Mouse (Mus musculus) common myeloid progenitor, adult 5-6 weeks (primary cell): ENCODE measurements around the gene Map7. TPM values are rescaled to one million over a fixed set of nuclear protein-coding genes. Genes with fewer than 3 reads are reported as not detected.

Experiments
- ATAC-seq: replicated peaks from 2 replicates; pipeline ENCODE4 v1.8.0; 2016; ENCODE audit warnings: low read depth, mild to moderate bottlenecking, moderate TSS enrichment, inconsistent platforms; ENCODE audit not compliant: poor library complexity, severe bottlenecking
- total RNA-seq: library from RNA; stranded (forward); fragments of 200-1000, 187-1606 nt; gene quantifications from 2 replicates; pipeline ENCODE4 v1.2.3, GENCODE M21; 2017

Gene Map7
- total RNA-seq: 47.9 and 49.1 TPM in 2 replicates

GRCm38 (mm10) chr10:20148130-20148772, at the start of gene Map7:
Map7 (plus strand) TSS chr10:20148471.
- ATAC-seq: peak; percentile 10

- ATAC-seq: no peak
Measured at GRCm38 (mm10) chr10:20101456-20101855, 46.8 kb upstream of the Map7 start.

DNA sequence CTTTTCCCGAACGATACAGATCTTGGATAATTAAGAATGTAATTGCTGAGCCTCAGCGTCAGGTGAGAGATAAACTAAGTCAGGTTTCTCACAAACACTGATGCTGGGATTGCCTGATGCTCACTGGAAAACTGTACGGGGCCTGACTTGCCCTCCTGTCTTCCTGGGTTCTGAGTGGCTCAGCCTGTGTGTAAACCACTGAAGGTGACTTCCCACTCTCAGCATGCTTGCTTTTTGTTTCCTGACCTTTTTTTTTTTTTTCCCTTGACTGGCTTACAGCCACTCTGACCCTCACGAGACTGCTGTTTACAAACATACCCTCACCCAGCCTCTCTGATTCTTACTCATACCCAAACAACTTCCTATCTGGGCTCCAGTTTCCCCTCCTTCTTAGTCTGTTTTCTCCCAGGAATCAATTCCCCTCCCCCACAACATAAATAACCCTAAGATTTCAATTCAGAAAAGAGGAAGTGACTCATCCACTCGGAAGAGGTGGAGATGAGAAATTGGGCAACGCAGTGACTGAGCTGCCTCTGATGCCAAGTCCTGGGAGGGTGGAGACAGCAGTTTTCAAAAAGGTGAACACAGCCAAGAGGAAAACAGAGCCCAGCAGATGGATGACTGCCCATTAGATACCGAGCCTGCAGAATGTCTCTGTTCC, 43.9 kb upstream of the Map7 start:
- ATAC-seq: peak; percentile 95

- ATAC-seq: no peak
Measured at GRCm38 (mm10) chr10:20105575-20105974, 42.7 kb upstream of the Map7 start.

DNA sequence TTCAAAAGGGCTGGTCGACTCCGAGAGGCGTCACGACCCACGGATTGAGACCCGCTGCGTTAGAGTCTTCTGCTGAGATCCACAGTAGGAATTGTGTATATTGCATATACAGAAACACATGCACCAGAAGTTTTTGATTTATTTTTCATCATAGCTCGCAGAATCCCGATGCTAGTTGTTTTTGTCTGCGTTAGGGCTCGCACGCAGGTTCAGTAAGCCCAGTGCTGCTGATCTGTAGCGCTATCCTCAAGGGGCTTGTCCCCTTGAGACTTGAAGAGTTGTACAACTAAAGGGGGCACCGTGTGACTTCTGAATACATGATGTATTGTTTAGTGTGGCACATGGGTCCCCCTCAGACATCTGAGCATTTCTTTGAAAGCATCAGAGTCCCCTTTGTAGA, 41.2 kb upstream of the Map7 start:
- ATAC-seq: no peak

- 0 out of 2 replicates have a peak, but pooled peaks have one; percentile 32 for ATAC-seq
Measured at GRCm38 (mm10) chr10:20111508-20111907, 36.8 kb upstream of the Map7 start.

GRCm38 (mm10) chr10:20112026-20112973, 36.0 kb upstream of the Map7 start:
- no peak for ATAC-seq

DNA sequence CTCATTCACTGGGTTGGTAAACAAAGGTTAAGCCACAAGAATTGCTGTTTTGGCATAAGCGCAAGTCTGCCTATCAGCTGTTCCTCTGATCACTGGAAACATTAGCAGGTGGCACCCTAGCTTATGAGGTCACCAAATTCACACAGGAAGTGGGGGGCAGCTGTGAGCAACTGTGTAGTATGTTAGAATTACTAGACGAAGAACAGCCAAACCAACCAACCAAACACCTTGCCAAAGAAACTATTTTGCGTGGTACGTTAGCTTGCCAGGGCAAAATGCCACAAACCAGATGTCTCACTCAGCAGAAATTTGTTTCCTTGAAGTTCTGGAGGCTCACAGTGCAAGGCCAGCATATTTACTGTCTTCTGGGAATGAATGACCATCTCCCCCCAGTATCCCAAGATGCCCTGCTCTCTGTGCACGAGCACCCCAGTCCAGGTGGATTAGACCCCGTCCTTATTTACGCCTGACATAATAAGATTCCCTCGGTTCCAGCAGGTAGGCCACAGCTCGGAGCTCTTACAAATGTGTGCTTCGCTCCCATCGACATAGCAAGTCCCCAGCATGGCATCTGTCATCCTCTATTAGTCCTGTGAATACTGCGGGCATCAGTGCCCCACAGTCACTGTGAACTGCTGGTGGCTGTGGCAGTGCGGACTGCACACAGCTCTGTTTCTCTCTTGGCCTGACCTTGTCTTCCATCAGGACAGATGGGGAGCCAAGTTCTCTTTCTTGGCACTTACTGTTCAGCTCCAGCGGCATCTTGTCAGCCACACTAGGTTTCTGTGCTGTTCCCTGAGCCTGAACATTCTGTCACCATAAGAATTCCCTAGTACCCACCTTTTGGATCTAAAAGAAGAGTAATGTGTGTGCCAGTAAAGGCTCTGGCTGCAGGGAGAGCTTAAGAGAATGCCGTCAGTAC, 28.5 kb upstream of the Map7 start:
- ATAC-seq: no peak

DNA sequence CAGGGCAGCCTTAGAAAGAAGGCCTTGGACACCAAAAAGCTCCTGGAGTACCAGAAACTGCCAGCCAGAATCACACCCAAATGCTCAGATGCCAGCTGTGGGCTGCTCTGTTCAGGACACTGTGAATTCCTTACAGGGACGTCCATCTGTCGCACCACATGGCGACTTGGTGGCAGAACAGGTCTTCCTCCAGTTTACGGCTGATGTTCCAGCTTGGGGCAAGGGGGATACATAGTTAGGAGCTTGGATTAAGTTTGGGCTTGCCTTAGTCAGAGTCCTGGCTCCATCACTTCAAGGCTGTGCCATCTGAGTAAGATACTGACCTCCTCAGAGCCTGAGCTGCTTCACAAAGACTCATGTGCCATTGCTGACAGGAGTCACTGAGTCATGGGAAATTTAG, 26.3 kb upstream of the Map7 start:
- no peak for ATAC-seq

- peak; percentile 94 for ATAC-seq
Measured at GRCm38 (mm10) chr10:20123401-20123800, 24.9 kb upstream of the Map7 start.

GRCm38 (mm10) chr10:20124576-20124975, 23.7 kb upstream of the Map7 start:
- ATAC-seq: no peak

- peak; percentile 72 for ATAC-seq
Measured at GRCm38 (mm10) chr10:20125226-20125625, 23.0 kb upstream of the Map7 start.

DNA sequence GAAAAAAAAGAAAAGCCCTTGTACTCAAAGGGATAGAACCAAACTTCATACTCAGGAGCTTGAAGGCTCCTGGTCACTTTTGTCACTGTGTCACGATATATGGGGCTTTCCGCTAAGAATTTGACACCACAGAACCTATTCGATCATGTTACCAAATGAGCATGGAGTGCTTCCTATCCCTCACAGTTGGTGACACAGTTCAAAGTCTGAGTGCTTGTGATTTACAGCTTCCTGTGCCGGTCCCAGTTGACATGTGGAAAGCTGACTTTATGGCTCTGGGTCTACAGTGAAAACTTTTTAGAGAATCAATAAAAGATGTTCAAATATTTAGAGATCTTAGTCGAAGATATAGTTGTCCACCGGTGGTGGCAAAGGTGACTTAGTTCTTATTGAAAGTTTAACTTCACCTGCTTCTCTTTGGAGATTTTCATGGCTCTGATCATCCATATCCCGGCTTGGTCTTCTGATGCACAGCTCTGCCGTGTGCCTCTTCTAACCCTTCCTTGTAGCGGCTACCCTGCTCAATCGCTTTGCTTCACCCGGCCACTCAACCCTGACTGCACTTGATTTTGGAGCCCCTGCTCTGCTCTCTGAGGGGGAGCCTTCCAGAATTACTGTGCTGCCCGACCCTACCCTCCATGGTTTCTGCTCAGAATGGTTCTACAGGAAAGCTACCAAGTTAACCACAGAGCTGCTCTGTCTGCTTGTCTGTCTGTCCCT, 15.2 kb upstream of the Map7 start:
- ATAC-seq: 0 out of 2 replicates have a peak, but pooled peaks have one; percentile 20

DNA sequence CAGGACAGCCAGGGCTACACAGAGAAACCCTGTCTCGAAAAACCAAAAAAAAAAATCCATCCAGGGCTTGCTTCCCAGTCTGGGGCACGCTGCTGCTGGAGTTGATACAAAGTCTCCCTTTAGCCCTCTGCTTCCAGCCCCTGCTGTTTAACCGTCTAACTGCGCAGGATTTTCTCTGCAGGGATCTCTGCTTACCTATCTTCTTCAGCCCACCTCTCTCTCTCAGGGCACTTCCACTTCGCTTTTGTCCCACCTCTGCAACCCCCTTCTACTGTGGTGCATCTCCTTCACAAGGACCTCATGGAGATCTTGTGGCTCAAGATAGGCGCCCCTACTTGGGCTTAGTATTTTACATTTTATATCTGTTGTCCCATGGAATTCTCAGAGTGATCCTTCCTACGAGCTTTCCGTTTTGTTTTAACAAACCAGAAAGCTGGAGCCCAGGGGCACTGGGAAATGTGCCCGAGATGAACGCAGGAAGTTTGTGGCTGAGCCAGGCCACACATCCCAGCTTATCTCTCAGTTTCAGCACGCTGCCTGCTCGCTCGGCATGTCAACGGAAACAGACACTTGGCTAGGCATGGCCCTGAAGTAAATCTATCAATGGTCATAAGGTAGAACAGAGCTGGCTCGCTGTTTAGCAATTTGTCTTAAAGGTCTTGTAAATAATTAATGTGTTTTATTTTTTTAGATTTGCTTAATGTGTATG, 12.8 kb upstream of the Map7 start:
- ATAC-seq: peak; percentile 89

GRCm38 (mm10) chr10:20136505-20136904, 11.8 kb upstream of the Map7 start:
- ATAC-seq: no peak

DNA sequence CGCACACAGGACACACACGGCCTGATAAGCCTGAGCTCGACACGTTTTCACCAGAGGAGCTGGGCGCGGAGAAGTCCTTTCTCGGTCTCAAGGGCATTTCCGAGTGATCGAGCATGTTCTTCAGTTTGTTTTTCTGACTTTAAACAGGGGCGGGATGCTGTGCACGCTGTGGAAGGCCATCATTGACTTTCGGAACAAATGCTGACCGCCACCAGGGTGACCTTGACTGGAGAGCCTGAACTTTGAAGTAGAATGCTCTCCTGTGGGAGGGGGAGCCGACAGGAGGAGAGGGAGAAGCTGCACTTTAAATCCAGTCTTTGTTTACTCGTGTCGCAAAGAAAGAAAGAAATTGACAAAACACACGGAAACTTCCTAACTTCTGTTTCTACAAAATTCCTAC, 6.9 kb upstream of the Map7 start:
- no peak for ATAC-seq

DNA sequence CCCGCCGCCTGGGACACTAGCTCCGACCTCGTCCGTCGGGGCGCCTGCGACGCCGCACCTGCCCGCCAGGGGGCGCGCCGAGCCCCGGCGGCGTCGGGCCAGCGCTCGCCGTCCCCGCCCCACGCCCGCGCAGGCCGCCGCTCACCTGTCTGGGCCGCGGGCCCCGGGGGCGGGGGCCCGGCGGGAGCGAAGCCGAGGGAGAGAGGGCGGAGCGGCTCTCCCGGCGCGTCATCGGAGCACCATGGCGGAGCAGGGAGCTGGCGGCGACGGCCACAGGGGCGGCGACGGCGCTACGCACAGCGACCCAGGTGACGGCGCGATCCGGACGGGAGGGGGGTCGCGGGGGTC, 476 bp downstream of the Map7 start:
- ATAC-seq: peak; percentile 43; the same call in 1 of the 2 replicates

DNA sequence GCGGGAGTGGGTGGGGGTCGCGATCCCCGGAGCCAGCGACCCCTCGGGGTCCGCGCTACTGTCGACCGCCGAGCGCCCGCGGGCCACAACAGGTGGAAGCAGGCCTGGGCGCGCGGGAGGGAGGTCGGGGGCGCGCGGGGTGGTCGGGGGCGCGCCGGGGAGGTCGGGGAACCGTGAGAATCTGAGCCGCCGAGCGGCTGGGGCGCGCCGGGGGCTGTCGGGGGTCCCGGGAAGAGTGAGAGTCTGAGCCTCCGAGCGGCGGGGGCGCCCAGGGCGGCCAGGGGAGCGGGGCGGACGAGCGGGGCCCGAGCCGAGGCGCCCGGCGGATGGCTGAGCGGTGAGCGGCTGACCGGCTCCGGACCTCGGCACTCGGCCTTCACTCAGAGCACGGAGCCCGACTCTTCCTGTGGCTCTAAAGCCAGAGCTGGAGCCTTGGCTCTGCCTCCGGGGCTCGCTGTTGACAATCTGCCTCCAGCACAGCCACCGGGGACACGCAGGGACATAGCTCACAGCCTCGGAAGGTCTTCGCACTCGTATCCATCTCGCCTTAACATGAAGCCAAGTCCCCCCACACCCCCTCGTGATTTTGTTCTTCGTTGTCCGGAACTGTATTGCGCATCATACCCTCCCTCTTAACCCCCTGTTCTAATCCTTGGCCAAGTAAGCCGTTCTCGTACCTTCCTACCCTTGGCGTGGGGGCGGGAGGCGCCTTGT, 1.0 kb downstream of the Map7 start:
- ATAC-seq: 0 out of 2 replicates have a peak, but pooled peaks have one; percentile 9
